Mouse (Mus musculus) midbrain, embryonic 14.5 days (tissue): ENCODE measurements around the gene 2010111I01Rik. TPM values are rescaled to one million over a fixed set of nuclear protein-coding genes. Genes with fewer than 3 reads are reported as not detected.

ENCODE experiments used
- ATAC-seq: fragments of 200-750 bp; cut with Nextera tagmentation; 2 replicates; pipeline ENCODE4 v1.8.0; 2017; ENCODE audit warnings: moderate number of reproducible peaks, moderate library complexity; ENCODE audit not compliant: low FRiP score, low TSS enrichment
- DNase-seq: peaks from one replicate; pipeline ENCODE4 v3.0.0-alpha.2; 2015
- H3K27ac ChIP-seq: fragments of 300-500 bp; sonication (generic); replicated peaks from 2 replicates; pipeline ENCODE4 v1.5.1; 2014; ENCODE audit warnings: mild to moderate bottlenecking, low read depth, low read length, moderate library complexity
- H3K27me3 ChIP-seq: fragments of 300-500 bp; sonication (generic); 2 replicates; pipeline ENCODE4 v1.6.1; 2014; ENCODE audit warnings: low read length, control low read depth, mixed read lengths; ENCODE audit not compliant: control insufficient read depth, insufficient read depth
- H3K36me3 ChIP-seq: fragments of 300-500 bp; sonication (generic); 2 replicates; pipeline ENCODE4 v1.6.1; 2014; ENCODE audit warnings: low read length, control low read depth; ENCODE audit not compliant: control insufficient read depth, insufficient read depth
- H3K4me1 ChIP-seq: fragments of 300-500 bp; sonication (generic); 2 replicates; pipeline ENCODE4 v1.6.1; 2014; ENCODE audit warnings: mild to moderate bottlenecking, antibody characterized with exemption, low read length, control low read depth; ENCODE audit not compliant: control insufficient read depth, insufficient read depth
- H3K4me2 ChIP-seq: fragments of 300-500 bp; sonication (generic); 2 replicates; pipeline ENCODE4 v1.6.1; 2014; ENCODE audit warnings: mild to moderate bottlenecking, low read length, moderate library complexity
- H3K4me3 ChIP-seq: fragments of 300-500 bp; sonication (generic); replicated peaks from 2 replicates; pipeline ENCODE4 v1.5.1; 2014; ENCODE audit warnings: low read depth, low read length
- H3K9ac ChIP-seq: fragments of 300-500 bp; sonication (generic); replicated peaks from 2 replicates; pipeline ENCODE4 v1.6.1; 2014; ENCODE audit warnings: mild to moderate bottlenecking, low read length, moderate library complexity
- H3K9me3 ChIP-seq: fragments of 300-500 bp; sonication (generic); 2 replicates; pipeline ENCODE4 v1.6.1; 2016; ENCODE audit warnings: low read length, control low read depth, mixed read lengths; ENCODE audit not compliant: control insufficient read depth
- WGBS: fragments of 180-500 bp; shearing (Covaris S2); extraction: QIAGEN DNeasy Blood & Tissue Kit; methylation state at CpG from one replicate; pipeline ENCODE4 v1.1.7; 2014; 5-methylcytosine and 5-hydroxymethylcytosine counted together
- polyA plus RNA-seq: library from polyadenylated mRNA; unstranded; fragments of >200 nt; fragmentation: Nextera tagmentation; extraction: Ambion mirVana; gene quantifications from 2 replicates; pipeline ENCODE4 v1.2.1, GENCODE M21; 2014

2010111I01Rik gene
- polyA plus RNA-seq, 1 experiment from 2014 or later: 32.0 TPM

GRCm38 (mm10) chr13:63087865-63088683 is 123.4 kb downstream of the 2010111I01Rik start:
- Histone ChIP-seq H3K9me3 (no peaks in the 10 kb centered on the region), H3K27ac (no peak overlapping the region), H3K36me3 (no peaks in the 10 kb centered on the region), H3K9ac (no peak overlapping the region), H3K4me2 (no peak overlapping the region), H3K4me3 (no peak overlapping the region), H3K4me1 (no peaks in the 10 kb centered on the region), H3K27me3 (no peaks in the 10 kb centered on the region)
- 93% methylated on average over 7 of the region's 7 CpGs for WGBS
- DNase-seq (no peak), ATAC-seq (no peak)

DNA sequence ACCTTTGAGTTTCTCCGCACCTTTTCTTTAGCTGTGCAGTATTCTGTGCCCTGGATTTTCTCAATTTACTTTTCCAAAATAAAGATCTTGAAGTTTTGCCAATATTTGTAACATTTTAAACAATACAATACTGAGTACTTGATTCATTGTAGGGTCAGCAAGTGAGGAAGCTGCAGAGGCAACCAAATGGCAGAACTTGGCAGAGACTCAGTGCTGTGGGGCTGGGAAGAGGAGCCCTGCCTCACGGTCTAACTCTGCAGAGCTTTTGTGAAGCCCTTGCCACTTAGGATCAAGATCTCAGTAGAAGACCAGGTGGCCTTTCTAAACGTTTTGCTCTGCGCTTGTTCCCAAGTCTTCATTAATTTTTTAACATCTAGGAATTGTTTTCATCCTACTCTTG is 124.8 kb downstream of the 2010111I01Rik start:
- no peak overlapping the region for H3K4me2 ChIP-seq
- no peak for ATAC-seq
- H3K4me1 ChIP-seq: no peaks in the 10 kb centered on the region
- DNase-seq: no peak
- H3K27ac ChIP-seq: no peak overlapping the region
- H3K9me3 ChIP-seq: no peaks in the 10 kb centered on the region
- no peaks in the 10 kb centered on the region for H3K27me3 ChIP-seq
- WGBS: 75% methylated on average over 4 of the region's 4 CpGs
- H3K36me3 ChIP-seq: no peaks in the 10 kb centered on the region
- H3K4me3 ChIP-seq: no peak overlapping the region
- no peak overlapping the region for H3K9ac ChIP-seq

DNA sequence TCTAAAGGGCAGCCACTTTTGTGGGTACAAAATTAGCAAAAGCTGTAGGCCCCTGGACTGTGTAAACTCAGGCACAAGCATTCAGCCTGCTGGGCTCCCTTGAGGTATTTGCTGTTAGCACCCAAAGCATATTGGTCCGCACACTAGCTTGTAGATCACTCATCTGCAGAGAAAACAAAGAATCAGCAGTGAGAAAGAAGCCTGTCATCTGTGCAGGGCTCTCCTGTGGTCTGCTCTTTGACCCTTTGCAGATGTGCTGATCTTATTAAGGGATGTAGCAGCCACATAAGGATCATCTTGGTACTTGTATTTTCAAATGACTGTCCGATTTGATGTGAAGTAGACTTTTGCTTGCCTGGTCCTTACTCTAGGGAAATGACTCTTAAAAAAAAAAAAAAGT is 126.6 kb downstream of the 2010111I01Rik start:
- no peak for ATAC-seq
- no peaks in the 10 kb centered on the region for H3K4me1 ChIP-seq
- no peak overlapping the region for H3K4me3 ChIP-seq
- no peaks in the 10 kb centered on the region for H3K36me3 ChIP-seq
- H3K9ac ChIP-seq: no peak overlapping the region
- DNase-seq: no peak
- H3K27ac ChIP-seq: no peak overlapping the region
- no peak overlapping the region for H3K4me2 ChIP-seq
- H3K27me3 ChIP-seq: no peaks in the 10 kb centered on the region
- WGBS: 41% methylated on average over 2 of the region's 2 CpGs
- no peaks in the 10 kb centered on the region for H3K9me3 ChIP-seq

DNA sequence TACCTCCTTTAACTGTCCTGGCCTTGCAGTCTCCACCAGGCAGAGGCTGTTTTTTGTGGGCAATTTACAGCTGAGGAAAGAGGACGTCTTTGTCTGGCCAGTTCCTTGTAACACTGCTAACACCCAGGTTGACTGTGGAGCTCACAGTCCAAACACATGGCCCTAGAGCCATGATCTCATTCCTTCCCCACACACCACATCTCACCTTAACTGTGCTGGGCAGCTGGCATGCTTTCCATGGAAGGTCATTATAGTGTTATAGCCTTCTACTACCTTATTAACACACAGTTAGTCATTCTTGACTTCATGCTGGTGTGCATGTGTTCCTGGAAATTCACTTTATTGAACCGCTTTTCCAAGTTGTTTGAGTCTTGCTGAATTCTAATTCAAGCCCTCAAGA is 127.6 kb downstream of the 2010111I01Rik start:
- ATAC-seq: no peak
- H3K27me3 ChIP-seq: no peaks in the 10 kb centered on the region
- H3K36me3 ChIP-seq: no peaks in the 10 kb centered on the region
- 86% methylated on average over 2 of the region's 2 CpGs for WGBS
- no peak overlapping the region for H3K4me2 ChIP-seq
- no peak overlapping the region for H3K9ac ChIP-seq
- no peak overlapping the region for H3K4me3 ChIP-seq
- no peak for DNase-seq
- no peaks in the 10 kb centered on the region for H3K9me3 ChIP-seq
- H3K4me1 ChIP-seq: no peaks in the 10 kb centered on the region
- no peak overlapping the region for H3K27ac ChIP-seq

DNA sequence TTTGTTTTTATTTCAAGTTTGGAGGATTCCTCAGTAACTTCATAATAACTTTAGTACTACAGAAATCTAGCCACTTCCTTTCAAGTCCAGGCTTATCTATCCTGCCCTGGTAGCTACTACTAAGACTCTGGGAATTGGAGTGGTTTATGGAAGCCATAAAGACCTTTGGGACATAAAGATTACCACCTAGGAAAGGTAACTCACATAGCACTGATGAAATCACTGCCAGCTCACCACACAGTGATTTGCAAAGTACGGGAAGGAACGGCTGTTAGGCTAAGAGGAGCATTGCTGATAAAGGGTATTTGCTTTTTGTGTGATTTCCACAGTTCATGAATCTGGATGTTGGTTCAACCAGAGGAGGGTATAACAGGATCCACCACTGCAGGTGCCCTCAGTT is 128.2 kb downstream of the 2010111I01Rik start:
- DNase-seq (no peak), ATAC-seq (no peak)
- Histone ChIP-seq H3K4me1 (no peaks in the 10 kb centered on the region), H3K36me3 (no peaks in the 10 kb centered on the region), H3K9me3 (no peaks in the 10 kb centered on the region), H3K4me3 (no peak overlapping the region), H3K4me2 (no peak overlapping the region), H3K27ac (no peak overlapping the region), H3K9ac (no peak overlapping the region), H3K27me3 (no peaks in the 10 kb centered on the region)
- WGBS: 93% methylated on average over 2 of the region's 2 CpGs

DNA sequence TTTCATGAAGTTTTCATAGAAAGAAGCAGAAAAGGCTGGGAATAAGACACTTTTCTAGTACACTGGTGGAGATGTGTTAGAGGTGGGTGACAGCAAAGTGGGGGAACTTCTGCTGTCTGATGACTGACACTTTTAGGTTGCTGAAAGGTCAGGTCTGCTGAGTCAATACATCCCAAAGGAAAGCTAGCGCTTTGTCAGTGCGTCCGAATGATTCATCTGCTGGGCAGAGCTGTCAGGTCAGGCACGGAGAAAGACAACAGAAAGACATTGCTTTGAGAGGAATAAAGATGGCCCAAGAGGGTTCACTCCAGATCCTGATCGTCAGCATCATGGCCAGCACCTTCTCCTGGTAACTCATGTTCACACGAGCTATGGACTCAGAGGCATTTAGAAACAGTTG is 128.9 kb downstream of the 2010111I01Rik start:
- Histone ChIP-seq H3K27ac (no peak overlapping the region), H3K9me3 (no peaks in the 10 kb centered on the region), H3K9ac (no peak overlapping the region), H3K4me1 (no peaks in the 10 kb centered on the region), H3K36me3 (no peaks in the 10 kb centered on the region), H3K4me2 (no peak overlapping the region), H3K27me3 (no peaks in the 10 kb centered on the region), H3K4me3 (no peak overlapping the region)
- ATAC-seq (no peak), DNase-seq (no peak)
- WGBS: 79% methylated on average over 6 of the region's 6 CpGs

DNA sequence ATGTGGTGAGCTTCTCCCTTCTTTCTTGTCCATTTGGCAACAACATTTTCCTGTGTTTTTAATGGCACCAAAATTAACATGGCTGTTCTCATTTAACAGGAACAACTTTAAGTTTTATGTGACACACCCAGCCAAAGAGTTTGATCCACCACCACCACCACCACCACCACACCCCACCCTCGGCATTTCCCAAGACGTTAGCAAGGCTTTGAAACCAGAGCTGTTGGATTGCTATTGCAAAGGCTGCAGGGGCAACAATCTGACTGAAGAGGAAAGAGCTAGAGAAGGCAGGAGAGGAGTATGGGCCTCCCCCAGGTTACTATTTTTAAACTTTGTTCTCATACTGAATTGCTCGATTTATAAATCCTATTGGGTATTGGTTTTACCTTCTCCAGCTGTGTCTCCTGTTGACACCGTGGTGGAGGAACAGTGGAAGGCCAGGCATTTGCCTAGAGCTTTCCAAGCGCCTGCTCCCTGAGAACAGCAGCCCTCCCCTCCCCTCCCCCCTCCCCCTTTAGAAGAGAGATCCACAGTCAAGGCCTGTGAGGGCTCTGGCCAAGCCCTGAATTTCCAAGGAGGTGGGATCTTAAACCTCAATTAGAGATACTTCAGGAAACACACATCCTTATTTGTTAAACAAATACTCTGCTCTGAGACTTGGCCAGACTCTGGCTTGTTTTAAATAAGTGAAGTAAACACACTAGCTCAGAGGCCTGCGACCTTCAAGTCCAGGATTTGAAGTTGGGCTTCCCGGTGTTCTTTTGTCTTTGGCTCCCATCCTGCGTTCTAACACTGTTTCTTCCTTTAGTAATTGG is 129.8 kb downstream of the 2010111I01Rik start:
- Histone ChIP-seq H3K4me2 (no peak overlapping the region), H3K9me3 (no peaks in the 10 kb centered on the region), H3K4me1 (no peaks in the 10 kb centered on the region), H3K4me3 (no peak overlapping the region), H3K36me3 (no peaks in the 10 kb centered on the region), H3K27me3 (no peaks in the 10 kb centered on the region), H3K27ac (no peak overlapping the region), H3K9ac (no peak overlapping the region)
- DNase-seq: peak; percentile 32
- no peak for ATAC-seq
- 12% methylated on average over 8 of the region's 8 CpGs for WGBS

- no peaks in the 10 kb centered on the region for H3K4me1 ChIP-seq
- DNase-seq: peak; percentile 22
- ATAC-seq: no peak
- H3K36me3 ChIP-seq: no peaks in the 10 kb centered on the region
- no peak overlapping the region for H3K27ac ChIP-seq
- 77% methylated on average over 3 of the region's 3 CpGs for WGBS
- H3K4me2 ChIP-seq: no peak overlapping the region
- no peaks in the 10 kb centered on the region for H3K9me3 ChIP-seq
- no peak overlapping the region for H3K4me3 ChIP-seq
- H3K9ac ChIP-seq: no peak overlapping the region
- H3K27me3 ChIP-seq: no peaks in the 10 kb centered on the region
Observed at GRCm38 (mm10) chr13:63096764-63097163, 132.1 kb downstream of the 2010111I01Rik start.
